Mouse (Mus musculus): ENCODE results near the gene Med8.

DNA sequence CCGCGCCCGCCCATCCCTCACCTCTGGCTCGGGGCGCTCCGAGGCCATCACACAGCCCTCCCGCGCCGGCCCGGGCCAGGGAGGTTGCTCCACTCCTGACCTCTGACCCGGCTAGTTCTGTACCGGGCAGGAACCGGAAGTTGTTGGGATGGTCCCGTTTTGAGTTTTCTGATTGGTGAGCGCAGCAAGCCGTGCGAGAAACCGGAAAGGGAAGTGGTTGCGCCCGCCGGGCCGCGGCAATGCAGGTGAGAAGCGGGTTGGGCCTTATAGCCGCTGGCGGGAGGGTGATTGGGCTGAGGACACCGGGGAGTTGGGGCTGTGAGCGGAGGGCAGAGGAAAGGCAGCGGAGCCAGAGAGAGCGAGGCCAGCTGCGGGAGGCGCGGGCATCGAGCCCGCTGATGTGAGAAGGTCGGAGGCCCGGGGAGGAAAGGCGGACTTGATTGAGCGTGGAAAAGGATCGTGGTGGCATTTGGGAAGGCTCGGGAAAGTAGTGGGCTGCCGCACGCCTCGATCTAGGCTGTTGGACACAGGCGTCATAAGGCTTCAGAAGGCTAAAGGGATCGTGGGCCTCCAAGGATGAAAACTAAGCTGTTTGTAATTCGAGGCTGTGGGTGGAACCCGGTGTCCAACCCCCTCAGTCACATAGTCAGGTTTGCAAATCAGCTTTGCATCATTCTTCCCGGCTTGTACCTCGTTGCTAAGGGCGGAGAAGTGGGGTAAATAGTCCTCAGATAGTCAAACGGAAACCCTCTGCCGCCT, at the start of gene Med8, which contains the start of gene Szt2:
- TF ChIP-seq CTCF (IDR thresholded peaks at IDR 0.05; ENCODE audit: control insufficient read depth, insufficient read depth, low read length), result peak; percentile 3; the same call in 1 of the 2 replicates
- TF ChIP-seq POLR2A (IDR thresholded peaks at IDR 0.05; ENCODE audit: borderline replicate concordance, control insufficient read depth, low read depth, low read length), result peak; percentile 96
